Mouse (Mus musculus): Measurements from ENCODE around the gene Sec61a1.

DNA sequence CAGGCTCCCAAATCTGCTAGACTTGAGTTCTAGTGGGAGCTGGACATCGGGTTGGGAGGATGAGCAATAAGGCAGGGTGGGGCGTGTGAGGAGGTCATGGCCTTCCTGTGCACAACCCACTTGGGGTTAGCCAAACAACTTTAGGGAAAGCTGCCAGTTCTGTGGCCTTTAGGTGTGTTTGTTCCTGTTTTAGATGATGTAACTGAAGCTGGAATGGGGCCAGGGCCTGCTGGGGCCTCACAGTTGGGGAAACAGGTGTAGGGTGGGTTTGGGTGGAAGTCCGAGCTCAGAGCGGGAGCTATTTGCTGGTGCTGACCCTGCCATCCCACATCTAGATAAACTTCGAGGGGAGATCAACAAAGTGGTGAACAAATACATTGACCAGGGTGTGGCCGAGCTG is 33.3 kb downstream of the Sec61a1 start:
- no peak for TF ChIP-seq CTCF (IDR thresholded peaks at IDR 0.05 in 2 of 3, conservative IDR thresholded peaks at IDR 0.05 in 1 of 3; ENCODE audit: control insufficient read depth in 1 of 3, insufficient read depth in 1 of 3, low read depth in 2 of 3, low read length in 3 of 3, poor library complexity in 1 of 3, severe bottlenecking in 1 of 3)
- TF ChIP-seq E2F4 (IDR thresholded peaks at IDR 0.05; ENCODE audit: borderline replicate concordance, low read depth, low read length): no peak
- TF ChIP-seq NELFE (IDR thresholded peaks at IDR 0.05; ENCODE audit: low read depth, low read length): no peak
- TF ChIP-seq ELF1 (IDR thresholded peaks at IDR 0.05; ENCODE audit: low read depth, low read length): no peak
- no peak for TF ChIP-seq GABPA (IDR thresholded peaks at IDR 0.05; ENCODE audit: low read depth, low read length)
- TF ChIP-seq ZMIZ1 (IDR thresholded peaks at IDR 0.05; ENCODE audit: low read depth, low read length): no peak
- no peak for TF ChIP-seq TBP (IDR thresholded peaks at IDR 0.05; ENCODE audit: low read depth, low read length)
- TF ChIP-seq POLR2A (IDR thresholded peaks at IDR 0.05; ENCODE audit: control insufficient read depth in 1 of 2, insufficient read depth in 1 of 2, low read depth in 1 of 2, low read length in 2 of 2, poor library complexity in 1 of 2): no peak
- no peak for TF ChIP-seq ZNF384 (IDR thresholded peaks at IDR 0.05; ENCODE audit: low read depth, low read length)
